In the genomic region with DNA sequence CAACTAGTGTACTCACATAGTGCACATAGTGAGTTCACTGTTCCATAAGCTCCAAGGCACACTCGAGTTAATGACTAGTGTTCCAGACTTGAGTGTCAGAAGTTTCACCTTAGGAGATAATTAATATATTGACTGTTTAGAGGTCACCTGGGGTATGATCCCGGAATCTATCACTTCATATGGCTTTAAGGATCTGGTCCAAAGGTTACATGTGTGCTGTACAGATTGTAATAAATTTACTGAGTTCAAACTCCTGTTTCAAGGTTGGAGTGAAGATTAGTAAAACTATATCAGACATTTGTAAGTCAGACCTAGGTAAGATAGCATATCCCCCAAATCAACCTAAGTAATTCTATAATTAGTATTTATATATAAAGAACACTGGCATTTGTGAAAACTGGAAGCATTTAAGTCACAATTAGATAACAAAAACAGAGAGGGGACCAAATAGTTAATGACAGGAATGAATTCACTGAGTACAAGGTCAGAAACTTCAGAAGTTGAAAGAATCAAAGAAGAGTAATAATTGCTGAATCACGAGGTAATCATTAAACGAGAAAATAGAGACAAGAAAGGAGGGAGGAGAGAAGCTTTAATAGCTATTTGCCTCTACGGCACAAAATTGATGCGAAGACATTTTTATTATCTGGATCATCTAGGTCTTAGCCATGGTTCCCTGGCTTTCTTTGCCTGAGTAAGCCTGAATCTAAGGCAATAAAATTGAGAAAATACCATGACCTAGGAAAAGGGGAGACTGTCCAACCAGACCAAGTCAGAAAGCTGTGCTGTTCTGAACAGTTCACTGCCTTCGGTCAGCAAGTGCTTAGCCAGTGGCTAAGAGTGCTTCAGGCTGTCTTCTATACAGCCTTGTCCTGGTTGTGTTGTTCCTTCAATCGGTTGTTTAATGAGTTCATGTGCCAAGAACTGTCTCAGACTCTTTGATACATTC, we compare ENCODE assay signal across 21 mouse cellular contexts.
DNase-seq lines count a peak whose midpoint lies in the region; ATAC-seq lines count a peak whose summit lies in the region.
"Had no signal": no experiment of that assay in that cellular context is flagged by ENCODE, and none has a peak within 500 bp of the region (broad histone marks: within the 10 kb centered on the region; RNA-seq: fewer than 3 reads in every experiment).

No protein-coding gene starts in this region.

- peak overlapping the region; percentile 42 for H3K27ac ChIP-seq in intestine, embryonic 15.5 days
- no peak overlapping the region for H3K27ac ChIP-seq in forebrain, embryonic 14.5 days (ENCODE audit: low read depth, low read length)
- H3K27ac ChIP-seq: embryonic facial prominence, embryonic 12.5 days; heart, adult 2 months; hindbrain, embryonic 15.5 days; left cerebral cortex, adult 2 months; liver, embryonic 15.5 days; lung, embryonic 15.5 days; macrophage; stomach, embryonic 15.5 days had no signal

- no peaks in the 10 kb centered on the region; the same call in 1 of the 2 replicates for H3K4me1 ChIP-seq in intestine, embryonic 15.5 days (replicated peaks)
- H3K4me1 ChIP-seq in forebrain, embryonic 14.5 days (ENCODE audit: control insufficient read depth, insufficient read depth, low read length): no peaks in the 10 kb centered on the region
- H3K4me1 ChIP-seq: embryonic facial prominence, embryonic 12.5 days; liver, embryonic 15.5 days; lung, embryonic 15.5 days; stomach, embryonic 15.5 days had no signal

- H3K27me3 ChIP-seq in intestine, embryonic 15.5 days (replicated peaks): no peaks in the 10 kb centered on the region
- H3K27me3 ChIP-seq in forebrain, embryonic 14.5 days (replicated peaks; ENCODE audit: control insufficient read depth, insufficient read depth, low read length): no peaks in the 10 kb centered on the region; the same call in 1 of the 2 replicates
- H3K27me3 ChIP-seq: embryonic facial prominence, embryonic 12.5 days; hindbrain, embryonic 15.5 days; liver, embryonic 15.5 days; lung, embryonic 15.5 days; stomach, embryonic 15.5 days had no signal

- WGBS in intestine, embryonic 15.5 days: 47% methylated on average over 8 of the region's 8 CpGs
- 53% methylated on average over 8 of the region's 8 CpGs for WGBS in forebrain, embryonic 14.5 days

- H3K9ac ChIP-seq in intestine, embryonic 15.5 days: no peak overlapping the region
- H3K9ac ChIP-seq in forebrain, embryonic 14.5 days (ENCODE audit: low read length): no peak overlapping the region
- H3K9ac ChIP-seq: embryonic facial prominence, embryonic 12.5 days; hindbrain, embryonic 15.5 days; liver, embryonic 15.5 days; lung, embryonic 15.5 days; stomach, embryonic 15.5 days had no signal

- peak; percentile 83 for ATAC-seq in intestine, embryonic 15.5 days
- no peak for ATAC-seq in forebrain, embryonic 14.5 days

- H3K36me3 ChIP-seq in intestine, embryonic 15.5 days: no peaks in the 10 kb centered on the region
- no peaks in the 10 kb centered on the region for H3K36me3 ChIP-seq in forebrain, embryonic 14.5 days (ENCODE audit: control insufficient read depth, insufficient read depth, low read length)
- H3K36me3 ChIP-seq: embryonic facial prominence, embryonic 12.5 days; hindbrain, embryonic 15.5 days; liver, embryonic 15.5 days; lung, embryonic 15.5 days; stomach, embryonic 15.5 days had no signal

- peak; percentile 46 for DNase-seq in kidney, adult 11 months
- no peak for DNase-seq in kidney, postnatal 10 days
- DNase-seq in kidney, adult 8-10 months: peak; percentile 44 to 56
- peak; percentile 38 for DNase-seq in kidney, postnatal 14 days
- DNase-seq in heart, adult 18-20 months: no peak
- no peak for DNase-seq in retina, postnatal 1 day
- DNase-seq in forebrain, embryonic 14.5 days (ENCODE audit: low spot score): no peak
- DNase-seq: cerebellum, adult 11-12 months; cerebellum, postnatal 14 days; heart, adult 2 months; right cerebral cortex, adult 18-20 months; right cerebral cortex, postnatal 4 days; thymus, adult 2 months had no signal

- H3K4me3 ChIP-seq in intestine, embryonic 15.5 days (replicated peaks): no peak overlapping the region
- no peak overlapping the region for H3K4me3 ChIP-seq in forebrain, embryonic 14.5 days (ENCODE audit: low read depth, low read length)
- H3K4me3 ChIP-seq: embryonic facial prominence, embryonic 12.5 days; heart, adult 2 months; hindbrain, embryonic 15.5 days; left cerebral cortex, adult 2 months; liver, embryonic 15.5 days; lung, embryonic 15.5 days; stomach, embryonic 15.5 days had no signal

- H3K4me2 ChIP-seq in intestine, embryonic 15.5 days (replicated peaks): 0 out of 2 replicates have a peak overlapping the region, but pooled peaks have one; percentile 9
- no peak overlapping the region for H3K4me2 ChIP-seq in forebrain, embryonic 14.5 days (ENCODE audit: low read length)
- H3K4me2 ChIP-seq: embryonic facial prominence, embryonic 12.5 days; hindbrain, embryonic 15.5 days; liver, embryonic 15.5 days; lung, embryonic 15.5 days; stomach, embryonic 15.5 days had no signal

- no peaks in the 10 kb centered on the region for H3K9me3 ChIP-seq in intestine, embryonic 15.5 days
- H3K9me3 ChIP-seq in forebrain, embryonic 14.5 days (replicated peaks; ENCODE audit: control insufficient read depth, low read length): no peaks in the 10 kb centered on the region
- H3K9me3 ChIP-seq: embryonic facial prominence, embryonic 12.5 days; hindbrain, embryonic 15.5 days; liver, embryonic 15.5 days; lung, embryonic 15.5 days; stomach, embryonic 15.5 days had no signal

Comparison
In these comparisons a context has a peak if more than half of its experiments do, and no peak if none do; other contexts are left out.
1. DNase-seq: peak in kidney, adult 11 months (single experiment), kidney, adult 8-10 months (2 of 2) and kidney, postnatal 14 days (single experiment); none in kidney, postnatal 10 days (single experiment), heart, adult 18-20 months (0 of 2), retina, postnatal 1 day (single experiment) and forebrain, embryonic 14.5 days (single experiment).